Mouse (Mus musculus) adrenal gland, adult (tissue): ENCODE measurements around the gene Gm27029.
"Not testable (repeated sequence)": the region's sequence is repeated elsewhere in the genome, so short reads cannot be mapped to it uniquely, and the experiment has no call there.

Source experiments
- DNase-seq, 2 experiments: peaks; one replicate each; pipeline ENCODE4 v3.0.0; 2022 to 2023; ENCODE audit warnings: low spot score in 1 of 2; ENCODE audit not compliant: inconsistent age in 2 of 2

Gene Gm27029

GRCm38 (mm10) chr11:101457631-101458030, 33.0 kb upstream of the Gm27029 start:
- no peak for DNase-seq

- DNase-seq: no peak
Measured at GRCm38 (mm10) chr11:101455627-101456026, 31.0 kb upstream of the Gm27029 start.

- no peak for DNase-seq
Measured at GRCm38 (mm10) chr11:101454702-101455101, 30.1 kb upstream of the Gm27029 start.

- no peak for DNase-seq
Measured at GRCm38 (mm10) chr11:101452093-101452774, 27.6 kb upstream of the Gm27029 start.

GRCm38 (mm10) chr11:101451536-101451935, 26.9 kb upstream of the Gm27029 start:
- no peak for DNase-seq

- DNase-seq: no peak
Measured at GRCm38 (mm10) chr11:101450394-101450793, 25.8 kb upstream of the Gm27029 start.

- not testable (repeated sequence) for DNase-seq
Measured at GRCm38 (mm10) chr11:101449596-101449995, 25.0 kb upstream of the Gm27029 start.

GRCm38 (mm10) chr11:101448899-101449298, 24.3 kb upstream of the Gm27029 start:
- no peak for DNase-seq

- peak; percentile 88 to 95 for DNase-seq
Measured at GRCm38 (mm10) chr11:101448274-101448746, 23.7 kb upstream of the Gm27029 start, which contains the start of gene Ifi35. Gene Ifi35, plus strand, starts transcription at chr11:101448407.

GRCm38 (mm10) chr11:101447786-101448185, 23.2 kb upstream of the Gm27029 start:
- DNase-seq: no peak

- not testable (repeated sequence) for DNase-seq
Measured at GRCm38 (mm10) chr11:101446860-101447259, 22.3 kb upstream of the Gm27029 start.

- no peak for DNase-seq
Measured at GRCm38 (mm10) chr11:101446319-101446718, 21.7 kb upstream of the Gm27029 start.

GRCm38 (mm10) chr11:101442760-101443159, 18.2 kb upstream of the Gm27029 start:
- no peak for DNase-seq

- DNase-seq: peak; percentile 99
Measured at GRCm38 (mm10) chr11:101442127-101442693, 17.6 kb upstream of the Gm27029 start, which contains the start of gene Rpl27. Gene Rpl27, plus strand, starts transcription at chr11:101442298.

GRCm38 (mm10) chr11:101441450-101442126, 17.0 kb upstream of the Gm27029 start:
- not testable (repeated sequence) for DNase-seq

GRCm38 (mm10) chr11:101438006-101438405, 13.4 kb upstream of the Gm27029 start:
- not testable (repeated sequence) for DNase-seq

- no peak for DNase-seq
Measured at GRCm38 (mm10) chr11:101436916-101437315, 12.3 kb upstream of the Gm27029 start.

- DNase-seq: no peak
Measured at GRCm38 (mm10) chr11:101435831-101436230, 11.2 kb upstream of the Gm27029 start.

- peak; percentile 65 to 82 for DNase-seq
Measured at GRCm38 (mm10) chr11:101433396-101433795, 8.8 kb upstream of the Gm27029 start.

GRCm38 (mm10) chr11:101431327-101431726, 6.7 kb upstream of the Gm27029 start:
- DNase-seq: peak; percentile 66 to 72

- no peak for DNase-seq
Measured at GRCm38 (mm10) chr11:101426165-101426564, 1.6 kb upstream of the Gm27029 start.
